Mouse (Mus musculus) liver, adult 2 months (tissue): Measurements from ENCODE around the gene Mup5. TPM values are rescaled to one million over a fixed set of nuclear protein-coding genes. Genes with fewer than 3 reads are reported as not detected.
A peak's percentile ranks its signal among the peaks of the same experiment; 100 is the strongest.

ENCODE experiments used
- DNase-seq: peaks from one replicate; pipeline ENCODE4 v3.0.0-alpha.2; 2011; ENCODE audit warnings: low read depth, low spot score; ENCODE audit errors: extremely low read depth
- H3K27ac ChIP-seq: fragments of 200-500 bp; replicated peaks from 2 replicates; pipeline ENCODE4 v1.5.1; 2012; ENCODE audit warnings: low read depth, mild to moderate bottlenecking, control low read depth, inconsistent platforms, low read length; ENCODE audit not compliant: insufficient read depth
- H3K27me3 ChIP-seq: fragments of 200-500 bp; 2 replicates; pipeline ENCODE4 v1.6.1; 2012; ENCODE audit warnings: mild to moderate bottlenecking, moderate library complexity, low read length, inconsistent platforms; ENCODE audit not compliant: control insufficient read depth, insufficient read depth
- H3K36me3 ChIP-seq: fragments of 200-500 bp; 2 replicates; pipeline ENCODE4 v1.6.1; 2012; ENCODE audit warnings: low read length, inconsistent platforms; ENCODE audit not compliant: control insufficient read depth, insufficient read depth
- H3K4me1 ChIP-seq: fragments of 200-500 bp; 2 replicates; pipeline ENCODE4 v1.6.1; 2011; ENCODE audit warnings: low read length; ENCODE audit not compliant: control insufficient read depth, insufficient read depth
- H3K4me3 ChIP-seq: fragments of 200-500 bp; 2 replicates; pipeline ENCODE4 v1.5.1; 2011; ENCODE audit warnings: low read depth, mild to moderate bottlenecking, control low read depth, low read length, moderate library complexity; ENCODE audit not compliant: insufficient read depth
- H3K79me2 ChIP-seq: fragments of 200-500 bp; 2 replicates; pipeline ENCODE4 v1.6.1; 2012; ENCODE audit warnings: inconsistent platforms, mild to moderate bottlenecking, low read length, moderate library complexity; ENCODE audit not compliant: control insufficient read depth, insufficient read depth
- H3K9ac ChIP-seq: fragments of 200-500 bp; 2 replicates; pipeline ENCODE4 v1.6.1; 2012; ENCODE audit warnings: low read depth, mild to moderate bottlenecking, control low read depth, inconsistent platforms, low read length
- CTCF ChIP-seq: fragments of 200-500 bp; IDR thresholded peaks from 2 replicates; pipeline ENCODE4 v1.5.1; 2011; ENCODE audit warnings: low read depth, low read length, control low read depth
- POLR2A ChIP-seq: fragments of 200-500 bp; IDR thresholded peaks from 2 replicates; pipeline ENCODE4 v1.6.1; 2011; ENCODE audit warnings: low read length, control low read depth; ENCODE audit not compliant: insufficient read depth; ENCODE audit errors: extremely low read depth
- WGBS: fragments of 180-500 bp; shearing (Covaris S2); methylation state at CpG from one replicate; pipeline ENCODE4 v1.1.7; 2018; 5-methylcytosine and 5-hydroxymethylcytosine counted together
- polyA plus RNA-seq: library from polyadenylated mRNA; depleted of rRNA; stranded (reverse); fragments of >200 nt; gene quantifications from 2 replicates; pipeline ENCODE4 v1.2.3, GENCODE M21; 2012; rRNA removed
- total RNA-seq: library from RNA; depleted of rRNA; stranded (reverse); fragments of >200 nt; gene quantifications from 2 replicates; pipeline ENCODE4 v1.2.3, GENCODE M21; 2014; rRNA removed

The Mup5 gene
- total RNA-seq (not detected in 2 replicates), polyA plus RNA-seq (0.20 TPM in 1 of 2 replicates, not detected in the other)

DNA sequence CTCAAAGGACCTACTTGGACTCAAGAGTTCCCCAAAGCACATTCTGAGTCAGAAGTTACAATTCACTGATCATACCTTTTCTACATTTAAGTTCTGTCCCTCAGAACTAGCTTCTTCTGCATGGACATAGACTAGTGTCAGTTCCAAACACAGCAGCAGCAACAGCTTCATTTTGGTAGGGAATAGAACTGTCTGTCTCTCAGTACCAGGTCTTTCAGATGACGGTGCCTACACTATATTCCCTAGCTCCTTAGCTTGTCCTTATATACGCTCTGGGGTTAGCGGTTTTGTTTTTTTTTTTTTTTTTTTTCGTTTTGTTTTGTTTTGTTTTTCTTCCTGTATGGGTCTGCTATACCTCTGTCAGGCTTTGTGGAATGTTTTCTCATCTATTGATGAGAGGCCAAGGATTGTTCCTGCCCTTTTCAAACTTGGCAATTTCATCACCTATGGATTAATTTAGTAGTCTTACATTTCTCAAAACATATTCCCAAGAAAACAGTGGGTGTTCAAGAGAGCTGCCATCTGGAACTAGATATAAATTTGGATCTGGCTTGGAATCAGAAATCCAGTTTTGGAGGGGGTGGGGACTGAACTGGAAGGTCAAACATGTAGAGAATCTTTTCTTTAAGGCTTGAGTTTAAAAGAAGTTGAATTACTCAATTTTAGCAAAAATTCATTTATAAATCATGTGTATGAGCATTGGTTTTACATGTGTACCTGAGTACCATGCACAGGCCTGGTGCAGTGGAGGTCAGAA, at the start of gene Mup5:
Gene Mup5 (minus strand): TSS at position 282 of the 757 bp plus-strand sequence.
- no peaks in the 10 kb centered on the region for H3K4me1 ChIP-seq
- peaks cover 17% of the 10 kb centered on the region for H3K27me3 ChIP-seq
- H3K27ac ChIP-seq: no peak within 1 kb of the TSS
- no peak within 1 kb of the TSS for H3K4me3 ChIP-seq
- 75% methylated on average over 4 of the region's 4 CpGs for WGBS
- H3K79me2 ChIP-seq: no peaks in the 10 kb centered on the region
- no peak within 1 kb of the TSS for H3K9ac ChIP-seq
- no peaks in the 10 kb centered on the region for H3K36me3 ChIP-seq
- no peak for DNase-seq
- no peak for TF ChIP-seq CTCF
- no peak for TF ChIP-seq POLR2A

DNA sequence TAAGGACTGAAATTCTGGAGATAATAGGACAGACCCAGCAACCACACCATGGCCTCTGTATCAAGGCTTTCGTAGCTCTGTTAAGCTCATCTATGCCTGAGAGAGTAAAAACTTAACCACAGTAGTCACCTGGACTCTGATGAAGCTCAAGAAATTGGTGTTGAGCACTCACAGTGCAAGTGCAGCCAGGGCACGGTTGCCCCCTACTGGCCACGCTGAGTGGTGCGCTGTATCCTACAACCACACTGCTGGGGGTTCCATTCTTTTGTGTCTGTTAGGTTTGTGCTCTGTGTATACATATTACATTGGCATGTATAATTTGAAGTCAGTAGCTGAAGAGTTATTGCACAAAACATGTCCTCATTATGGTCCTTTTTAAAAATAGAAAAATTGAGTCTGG, 23.1 kb upstream of the Mup5 start:
- DNase-seq: peak; percentile 14
- Histone ChIP-seq H3K79me2 (no peaks in the 10 kb centered on the region), H3K4me3 (no peak overlapping the region), H3K27me3 (no peaks in the 10 kb centered on the region), H3K36me3 (no peaks in the 10 kb centered on the region), H3K4me1 (no peaks in the 10 kb centered on the region), H3K27ac (no peak overlapping the region), H3K9ac (no peak overlapping the region)
- whole genome bisulfite sequencing: 32% methylated on average over 4 of the region's 4 CpGs
- TF ChIP-seq POLR2A (no peak), CTCF (peak; percentile 90)

DNA sequence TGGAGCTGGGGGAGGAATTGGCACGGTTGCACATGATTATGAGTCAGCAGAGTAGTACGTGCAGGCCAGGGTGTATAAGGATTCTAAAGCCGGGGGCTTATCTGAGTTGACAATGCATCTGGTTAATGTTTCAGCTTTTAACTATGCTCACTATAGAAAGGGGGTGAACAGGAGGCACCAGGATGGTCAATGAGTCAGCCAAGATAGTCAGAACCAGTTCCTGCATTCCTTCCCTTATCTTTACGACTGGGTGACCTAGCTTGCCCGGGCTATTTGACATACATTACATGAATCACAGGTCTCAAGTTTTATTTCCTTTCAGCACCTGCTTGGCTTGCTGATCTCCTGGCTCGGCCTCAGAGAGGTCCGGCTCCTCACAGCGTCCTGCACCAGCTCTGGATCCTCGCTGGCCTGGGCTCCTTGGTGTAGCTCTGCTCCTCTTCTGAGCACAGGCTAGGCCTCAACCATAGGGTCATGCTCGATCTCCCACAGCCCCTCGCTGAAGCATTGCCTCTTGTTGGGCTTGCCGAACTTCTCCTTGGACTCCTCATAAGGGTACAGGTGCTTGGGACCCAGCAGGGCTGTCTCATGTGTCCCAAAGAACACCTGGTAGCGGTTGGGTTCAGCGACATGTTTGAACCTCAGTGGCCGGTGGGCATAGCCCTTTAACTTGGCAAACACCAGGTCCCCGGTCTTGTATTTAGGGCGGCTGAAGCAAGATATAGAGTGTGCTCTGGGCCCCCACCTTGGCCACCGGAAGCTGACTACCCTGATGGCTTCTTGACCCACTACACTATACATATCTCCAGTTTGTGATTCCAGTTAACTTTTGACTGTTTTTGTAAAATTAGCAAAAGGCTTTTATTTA, 21.0 kb upstream of the Mup5 start:
- 85% methylated on average over 18 of the region's 18 CpGs for WGBS

DNA sequence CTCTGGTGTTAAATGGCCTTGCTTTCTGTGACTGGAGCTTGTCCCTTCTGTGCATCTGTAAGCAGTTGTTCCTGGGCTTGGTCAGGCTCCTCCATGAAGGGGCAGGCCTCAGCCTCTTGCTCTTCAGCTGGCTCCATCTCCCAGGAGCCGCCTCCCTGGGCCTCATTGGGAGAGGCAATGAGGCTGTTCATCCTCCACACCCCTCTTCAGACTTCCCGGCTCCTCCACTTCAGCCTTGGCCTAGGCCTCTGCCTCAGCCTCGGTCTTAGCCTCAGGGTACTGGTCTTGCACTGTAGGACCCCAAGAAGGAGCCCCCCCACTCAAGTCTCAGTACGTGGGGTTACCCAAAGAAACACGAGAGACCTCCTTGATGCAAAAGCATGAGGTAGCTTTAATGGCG, 20.3 kb upstream of the Mup5 start:
- WGBS: 87% methylated on average over 6 of the region's 6 CpGs
- no peak overlapping the region for H3K27ac ChIP-seq
- H3K36me3 ChIP-seq: no peaks in the 10 kb centered on the region
- H3K4me1 ChIP-seq: no peaks in the 10 kb centered on the region
- no peaks in the 10 kb centered on the region; the same call in 1 of the 2 replicates for H3K27me3 ChIP-seq
- TF ChIP-seq POLR2A: no peak
- no peak for TF ChIP-seq CTCF
- no peak overlapping the region for H3K4me3 ChIP-seq
- H3K79me2 ChIP-seq: no peaks in the 10 kb centered on the region
- no peak overlapping the region for H3K9ac ChIP-seq
- DNase-seq: no peak

More for the DNA sequence above, 21.0 kb upstream of the Mup5 start:
- DNase-seq: no peak
- Histone ChIP-seq H3K9ac (no peak overlapping the region), H3K4me3 (no peak overlapping the region), H3K36me3 (no peaks in the 10 kb centered on the region), H3K27me3 (no peaks in the 10 kb centered on the region; the same call in 1 of the 2 replicates), H3K27ac (no peak overlapping the region), H3K79me2 (no peaks in the 10 kb centered on the region), H3K4me1 (no peaks in the 10 kb centered on the region)
- TF ChIP-seq POLR2A (no peak), CTCF (no peak)

DNA sequence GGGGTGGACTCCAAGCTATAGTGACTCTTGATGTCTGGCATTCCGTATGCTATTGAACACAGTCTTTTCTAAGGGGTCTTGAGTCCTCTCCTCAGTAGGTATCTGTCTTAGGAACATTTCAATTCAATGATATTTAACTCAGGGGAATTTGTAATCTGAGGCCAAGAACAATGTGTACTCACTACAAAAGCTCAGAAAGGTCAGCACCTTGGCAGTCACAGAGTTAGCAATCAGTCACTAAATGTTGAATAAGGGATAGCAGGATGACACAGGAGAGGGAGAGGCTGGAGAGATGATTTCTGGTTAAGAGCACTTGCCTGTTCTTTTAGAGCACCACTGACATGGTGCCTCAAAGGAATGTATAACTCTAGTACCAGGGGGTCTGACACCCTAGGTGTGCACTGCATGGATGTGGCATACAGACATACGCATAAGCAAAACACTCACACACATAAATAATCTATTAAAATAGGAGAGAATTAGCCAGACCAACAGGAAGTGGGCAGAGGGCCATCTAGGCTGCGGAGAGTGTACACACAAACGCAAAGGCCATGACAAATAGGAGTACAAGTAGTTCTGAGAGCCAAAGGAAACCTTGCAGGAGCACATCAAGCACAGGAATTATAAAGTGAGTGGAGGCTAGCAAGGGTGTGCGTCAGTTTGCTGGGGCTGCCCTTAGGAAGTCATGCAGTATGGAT, 9.9 kb upstream of the Mup5 start:
- Histone ChIP-seq H3K27ac (no peak overlapping the region; the same call in 1 of the 2 replicates), H3K79me2 (no peaks in the 10 kb centered on the region), H3K4me1 (peaks cover 6% of the 10 kb centered on the region), H3K27me3 (peaks cover 18% of the 10 kb centered on the region), H3K9ac (no peak overlapping the region), H3K4me3 (no peak overlapping the region), H3K36me3 (no peaks in the 10 kb centered on the region)
- WGBS: 52% methylated on average over 5 of the region's 5 CpGs
- DNase-seq: peak; percentile 90
- TF ChIP-seq CTCF: no peak
- no peak for TF ChIP-seq POLR2A
